Mouse (Mus musculus) layer of hippocampus, adult 6 months (tissue): ENCODE measurements around the gene Slc25a17. TPM values are rescaled to one million over a fixed set of nuclear protein-coding genes. Genes with fewer than 3 reads are reported as not detected.

Experiments
- long read RNA-seq, 2 experiments: library from polyadenylated mRNA; unstranded; transcript quantifications; one replicate each; pipeline ENCODE4 v2.0.0; 2019 to 2020
- polyA plus RNA-seq: library from polyadenylated mRNA; unstranded; fragments of <200 nt; fragmentation: Nextera tagmentation; gene quantifications from 2 replicates; pipeline ENCODE4 v1.2.3, GENCODE M21; 2021

The Slc25a17 gene
- 56.8 and 61.7 TPM in 2 replicates for polyA plus RNA-seq
- long read RNA-seq, experiment 1, transcript Slc25a17-201 (9 exons, 1,724 nt), result major isoform, 83 of 98 reads
- long read RNA-seq, experiment 1, partial matches to known transcripts, result 10 of 98 reads
- long read RNA-seq, experiment 1, other reads (novel, unspliced or antisense), result 5 of 98 reads
- long read RNA-seq, experiment 2, transcript Slc25a17-201 (9 exons, 1,724 nt), result major isoform, 277 of 303 reads
- long read RNA-seq, experiment 2, partial matches to known transcripts, result 4 of 303 reads
- long read RNA-seq, experiment 2, other reads (novel, unspliced or antisense), result 20 of 303 reads

DNA sequence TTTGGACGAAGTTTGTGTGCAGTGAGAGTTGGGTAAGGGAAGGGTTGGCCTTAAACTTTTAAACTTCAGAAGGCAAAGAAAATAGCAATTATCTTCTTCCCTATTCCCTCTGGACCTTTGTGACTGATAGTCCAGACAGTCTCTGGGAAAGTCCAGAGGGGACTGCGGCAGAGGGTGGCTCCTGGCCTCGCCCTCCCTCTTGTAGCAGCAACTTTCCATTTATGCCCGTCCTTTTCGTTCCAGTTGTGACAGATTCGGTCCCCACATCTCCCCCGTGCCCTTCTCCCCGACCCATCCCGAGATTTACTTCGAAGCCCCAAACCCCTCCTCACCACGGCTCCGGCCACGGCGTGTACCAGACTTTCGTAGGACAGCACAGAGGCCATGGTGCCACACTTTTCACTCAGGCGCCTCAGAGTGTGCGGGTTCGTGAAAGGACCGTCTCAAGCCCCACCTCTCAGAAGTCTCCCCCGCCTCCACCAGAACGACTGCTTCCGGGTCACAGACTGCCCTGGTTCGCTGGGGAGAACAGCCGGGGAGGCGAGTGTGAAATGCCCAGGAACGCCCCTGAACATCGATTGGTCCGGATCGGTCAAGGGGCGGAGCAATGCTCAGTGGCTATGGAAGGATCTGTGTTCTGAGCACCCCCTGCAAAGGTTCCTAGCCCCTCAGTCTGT is at the start of gene Slc25a17:
Slc25a17 (minus strand) TSS at position 468 of the 677 bp plus-strand sequence.

DNA sequence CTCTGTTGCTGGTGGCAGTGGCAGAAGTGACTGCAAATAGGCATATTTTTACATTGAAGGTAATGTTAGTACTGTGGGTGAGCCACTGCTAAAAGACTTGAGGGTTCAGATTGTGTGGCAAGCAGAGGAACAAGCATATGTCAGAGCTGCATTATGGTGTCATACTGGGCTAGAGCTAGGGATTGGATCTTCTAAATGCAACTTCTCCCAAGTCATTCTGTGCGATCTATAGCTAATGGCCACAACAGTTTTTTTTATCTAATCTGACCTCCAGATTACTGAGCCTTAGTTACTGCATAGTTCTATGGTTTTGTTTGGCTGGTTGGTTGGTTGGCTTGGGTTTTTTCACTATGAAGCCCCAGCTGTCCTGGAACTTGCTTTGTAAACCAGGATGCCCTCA is 47.6 kb upstream of the Slc25a17 start, which contains the start of gene Dnajb7:
Dnajb7 (minus strand) TSS at position 101 of the 400 bp plus-strand sequence.

DNA sequence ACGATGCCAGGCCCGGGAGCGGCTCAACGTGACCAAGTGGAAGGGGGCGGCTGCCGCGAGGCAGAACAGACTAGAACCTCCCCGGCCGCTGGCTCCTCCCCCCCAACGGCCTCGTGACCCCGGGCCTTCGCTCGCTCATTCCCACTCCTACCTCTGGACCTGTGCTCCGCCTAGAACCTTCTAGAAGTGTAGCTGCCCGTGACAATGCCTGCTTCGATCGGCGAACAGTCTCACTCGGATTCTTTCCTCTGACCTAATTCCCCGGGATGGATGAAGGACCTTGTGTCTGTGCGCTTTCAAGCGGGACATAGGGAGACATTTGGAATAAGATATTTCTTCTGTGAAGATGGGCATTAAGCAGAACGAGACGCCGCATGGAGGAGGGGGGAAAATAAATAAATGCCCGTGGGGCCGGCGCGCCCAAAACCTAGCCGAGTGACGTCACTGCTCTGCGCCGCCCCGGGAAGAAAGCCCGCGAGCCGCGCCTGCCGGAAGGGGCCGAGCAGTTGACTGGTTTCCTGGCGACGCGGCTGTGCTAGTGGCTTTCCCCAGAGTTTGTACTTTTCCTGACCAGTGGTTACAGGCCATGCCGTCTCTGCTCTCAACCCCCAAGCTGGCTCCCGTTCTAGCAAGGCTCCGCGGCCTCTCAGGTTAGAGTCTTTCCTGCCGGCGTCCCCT is 39.2 kb upstream of the Slc25a17 start, which contains the start of the genes St13 and Xpnpep3:
St13 (minus strand) TSS at position 440 of the 678 bp plus-strand sequence.
Xpnpep3 (plus strand) TSS at position 501 of the 678 bp plus-strand sequence.

Other genes starting within 250 kb of the Slc25a17 start
- gene Mrtfa, start 170.1 kb downstream of the Slc25a17 start, polyA plus RNA-seq, result 25.0 and 43.4 TPM in 2 replicates
- gene Mchr1, start 125.3 kb downstream of the Slc25a17 start, polyA plus RNA-seq, result 11.3 and 11.4 TPM in 2 replicates
- gene St13, start 39.3 kb upstream of the Slc25a17 start, polyA plus RNA-seq, result 232 and 289 TPM in 2 replicates
- 6.0 and 7.8 TPM in 2 replicates for gene Xpnpep3, start 39.3 kb upstream of the Slc25a17 start, polyA plus RNA-seq
- not detected in 2 replicates for gene Dnajb7, start 47.5 kb upstream of the Slc25a17 start, polyA plus RNA-seq
- gene Rbx1, start 105.5 kb upstream of the Slc25a17 start, polyA plus RNA-seq, result 397 and 435 TPM in 2 replicates
- 6.3 and 8.9 TPM in 2 replicates for gene Ep300, start 224.5 kb upstream of the Slc25a17 start, polyA plus RNA-seq